Mouse (Mus musculus): ENCODE data around the gene Grsf1. TPM values are rescaled to one million over a fixed set of nuclear protein-coding genes. Genes with fewer than 3 reads are reported as not detected.

The Grsf1 gene
- polyA plus RNA-seq, 1 experiment from 2014 or later: 81.2 TPM

DNA sequence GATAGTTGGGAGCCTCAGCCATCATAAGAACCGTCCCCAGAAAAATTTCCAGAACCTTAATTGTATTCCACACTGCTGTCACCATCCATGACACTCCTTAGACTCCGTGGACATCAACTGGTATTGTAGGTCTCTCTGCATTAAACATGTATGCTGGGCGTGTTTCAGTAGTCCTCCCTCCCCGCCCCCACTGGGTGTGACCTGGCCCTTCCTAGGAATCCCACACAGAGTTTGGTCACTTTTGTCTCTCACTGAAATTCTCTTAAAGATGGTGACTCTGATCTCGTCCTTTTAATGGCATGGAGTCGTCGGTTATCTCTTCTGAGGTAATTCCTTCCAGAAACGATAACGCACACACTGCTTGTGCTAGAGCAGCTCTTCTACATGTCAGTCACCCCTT, 7.7 kb upstream of the Grsf1 start:
- Histone ChIP-seq H3K27me3 (ENCODE audit: insufficient read depth, poor library complexity, severe bottlenecking) (no peaks in the 10 kb centered on the region; the same call in 1 of the 2 replicates), H3K4me3 (no peak overlapping the region), H3K9me3 (no peaks in the 10 kb centered on the region), H3K4me1 (replicated peaks) (peaks cover 13% of the 10 kb centered on the region), H3K36me3 (no peaks in the 10 kb centered on the region), H3K27ac (no peak overlapping the region)
- 90% methylated on average over 9 of the region's 9 CpGs for WGBS
- no peak for DNase-seq (ENCODE audit: low spot score)

DNA sequence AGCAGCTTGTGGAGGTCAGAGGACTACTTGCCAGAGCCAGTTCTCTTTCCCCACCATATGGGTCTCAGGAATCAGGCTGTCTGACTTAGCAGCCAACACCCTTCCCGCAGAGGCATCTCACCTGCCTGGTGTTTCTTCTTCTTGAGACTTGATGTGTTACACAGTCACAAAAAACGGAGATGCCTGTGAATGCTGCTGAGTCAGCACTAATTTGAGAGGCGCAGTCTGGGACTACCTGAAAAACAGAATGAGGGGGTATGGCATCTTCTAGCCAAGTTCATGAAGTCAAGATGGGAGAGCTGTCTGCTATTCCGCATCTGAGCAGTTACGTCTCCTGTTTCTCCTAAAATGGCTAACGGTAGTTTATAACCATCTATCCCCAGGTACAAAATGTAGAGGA, 4.6 kb upstream of the Grsf1 start:
- Histone ChIP-seq H3K27me3 (ENCODE audit: insufficient read depth, poor library complexity, severe bottlenecking) (no peaks in the 10 kb centered on the region; the same call in 1 of the 2 replicates), H3K4me1 (replicated peaks) (peaks cover 13% of the 10 kb centered on the region), H3K27ac (no peak overlapping the region), H3K4me3 (no peak overlapping the region), H3K9me3 (no peaks in the 10 kb centered on the region), H3K36me3 (no peaks in the 10 kb centered on the region)
- 87% methylated on average over 6 of the region's 6 CpGs for WGBS
- no peak for DNase-seq (ENCODE audit: low spot score)

DNA sequence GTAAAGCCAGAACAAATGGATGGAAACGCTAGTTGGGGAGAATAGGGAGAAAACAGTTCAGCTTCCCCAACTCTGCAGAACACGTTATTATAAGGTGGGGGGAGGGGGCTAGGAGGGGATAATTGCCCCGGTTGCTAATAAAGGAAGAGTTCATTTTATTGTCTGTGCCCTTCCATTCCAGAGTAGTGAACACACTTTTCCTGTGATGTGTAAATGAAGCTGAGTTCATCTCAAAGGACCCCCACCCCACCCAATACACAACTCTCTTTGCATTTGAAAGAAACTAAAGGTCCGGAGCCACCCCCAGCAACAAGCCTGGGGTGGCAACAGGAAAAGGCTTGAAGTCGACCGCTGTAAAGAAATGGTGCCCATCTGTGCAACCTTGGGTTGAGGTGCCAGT, 3.4 kb upstream of the Grsf1 start:
- peaks cover 20% of the 10 kb centered on the region for H3K4me1 ChIP-seq (replicated peaks)
- no peak overlapping the region for H3K4me3 ChIP-seq
- H3K36me3 ChIP-seq: no peaks in the 10 kb centered on the region
- no peak overlapping the region for H3K27ac ChIP-seq
- H3K27me3 ChIP-seq (ENCODE audit: insufficient read depth, poor library complexity, severe bottlenecking): no peaks in the 10 kb centered on the region; the same call in 1 of the 2 replicates
- no peaks in the 10 kb centered on the region for H3K9me3 ChIP-seq
- DNase-seq (ENCODE audit: low spot score): no peak
- 10% methylated on average over 6 of the region's 6 CpGs for WGBS

DNA sequence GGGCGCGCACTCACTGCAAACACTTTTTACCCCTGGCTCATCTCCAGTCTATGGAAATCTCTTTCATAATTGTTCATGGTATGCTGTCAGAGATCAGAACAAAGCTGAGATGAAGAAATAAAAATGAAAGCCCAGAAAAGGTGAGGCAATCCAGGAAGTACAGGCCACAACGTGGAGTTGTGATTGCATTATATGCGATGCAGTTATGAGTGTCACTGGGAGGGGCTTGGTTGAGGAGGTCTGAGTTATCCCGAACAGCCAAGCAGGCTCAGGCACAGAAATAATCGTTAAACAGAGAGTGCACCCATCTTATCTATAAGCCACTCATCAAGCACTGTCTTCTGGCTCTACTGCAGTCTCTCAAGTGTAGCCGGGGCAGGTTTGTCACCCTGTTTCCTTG, 3.0 kb upstream of the Grsf1 start:
- H3K27ac ChIP-seq: no peak overlapping the region
- WGBS: 55% methylated on average over 7 of the region's 7 CpGs

DNA sequence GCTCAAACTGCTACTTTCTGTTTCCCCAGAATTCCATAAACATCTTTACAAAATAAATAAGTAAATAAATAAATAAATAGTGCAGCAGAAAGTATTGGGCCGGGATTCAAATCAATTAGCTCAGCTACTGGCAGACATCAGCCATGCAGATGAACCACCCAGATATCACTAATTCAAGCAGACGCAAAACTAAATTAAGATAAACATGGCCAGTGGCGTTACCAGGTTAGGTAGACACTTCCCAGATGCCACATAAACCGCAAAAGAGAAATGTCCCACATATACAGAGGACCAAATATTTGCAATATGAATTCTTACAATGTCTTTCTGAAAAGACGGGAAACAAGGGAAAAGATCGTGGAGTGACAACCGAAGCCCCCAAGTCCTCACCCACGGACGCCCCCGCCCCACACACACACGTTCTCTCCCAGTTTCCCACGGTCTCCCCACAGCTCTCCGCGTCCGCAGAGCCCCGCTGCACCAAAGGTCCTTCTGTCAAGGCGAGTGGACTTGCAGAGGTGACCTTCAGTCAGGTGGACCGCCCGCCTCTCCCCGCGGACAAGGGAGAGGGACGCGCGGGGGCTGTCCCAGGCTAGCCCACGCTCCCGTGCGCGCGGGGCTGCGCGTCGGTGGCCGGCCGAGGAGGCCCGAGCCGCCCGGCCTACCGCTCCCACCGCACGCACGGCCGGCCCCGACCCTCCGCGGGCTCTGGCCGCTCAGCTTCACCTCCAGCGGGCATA, 1.1 kb downstream of the Grsf1 start:
- peak overlapping the region; percentile 96 for H3K4me3 ChIP-seq
- peaks cover 30% of the 10 kb centered on the region for H3K4me1 ChIP-seq (replicated peaks)
- DNase-seq (ENCODE audit: low spot score): no peak
- no peaks in the 10 kb centered on the region for H3K9me3 ChIP-seq
- peak overlapping the region; percentile 99 for H3K27ac ChIP-seq
- WGBS: 1% methylated on average over 47 of the region's 47 CpGs
- H3K27me3 ChIP-seq (ENCODE audit: insufficient read depth, poor library complexity, severe bottlenecking): no peaks in the 10 kb centered on the region
- peaks cover 38% of the 10 kb centered on the region for H3K36me3 ChIP-seq

More for the DNA sequence above, 3.0 kb upstream of the Grsf1 start:
- peaks cover 24% of the 10 kb centered on the region for H3K4me1 ChIP-seq (replicated peaks)
- no peak for DNase-seq (ENCODE audit: low spot score)
- no peaks in the 10 kb centered on the region; the same call in 1 of the 2 replicates for H3K27me3 ChIP-seq (ENCODE audit: insufficient read depth, poor library complexity, severe bottlenecking)
- H3K9me3 ChIP-seq: no peaks in the 10 kb centered on the region
- H3K36me3 ChIP-seq: no peaks in the 10 kb centered on the region
- no peak overlapping the region for H3K4me3 ChIP-seq

DNA sequence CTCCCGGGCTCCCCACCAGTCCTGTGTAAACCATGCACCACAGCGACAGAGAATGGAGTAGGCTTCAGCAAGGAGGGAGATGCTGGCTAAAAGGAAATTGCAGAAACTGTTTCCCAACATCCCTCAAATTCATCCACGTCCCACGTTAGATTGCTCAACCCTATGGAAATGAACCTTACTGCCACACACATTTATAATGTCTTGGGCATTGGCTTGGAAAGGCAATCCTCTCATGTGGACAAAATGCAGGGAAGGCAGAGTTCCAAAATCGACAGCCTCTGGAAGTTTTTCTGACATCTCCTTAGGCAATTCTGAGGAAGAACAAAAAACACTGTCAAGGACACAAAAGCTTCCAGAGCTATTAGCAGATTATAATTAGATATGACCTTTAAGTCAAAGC, 12.1 kb downstream of the Grsf1 start:
- H3K27me3 ChIP-seq (ENCODE audit: insufficient read depth, poor library complexity, severe bottlenecking): no peaks in the 10 kb centered on the region
- 95% methylated on average over 5 of the region's 5 CpGs for WGBS
- H3K4me1 ChIP-seq (replicated peaks): no peaks in the 10 kb centered on the region
- H3K27ac ChIP-seq: no peak overlapping the region
- H3K9me3 ChIP-seq: no peaks in the 10 kb centered on the region
- H3K36me3 ChIP-seq: peaks cover 100% of the 10 kb centered on the region
- no peak overlapping the region for H3K4me3 ChIP-seq
- no peak for DNase-seq (ENCODE audit: low spot score)

DNA sequence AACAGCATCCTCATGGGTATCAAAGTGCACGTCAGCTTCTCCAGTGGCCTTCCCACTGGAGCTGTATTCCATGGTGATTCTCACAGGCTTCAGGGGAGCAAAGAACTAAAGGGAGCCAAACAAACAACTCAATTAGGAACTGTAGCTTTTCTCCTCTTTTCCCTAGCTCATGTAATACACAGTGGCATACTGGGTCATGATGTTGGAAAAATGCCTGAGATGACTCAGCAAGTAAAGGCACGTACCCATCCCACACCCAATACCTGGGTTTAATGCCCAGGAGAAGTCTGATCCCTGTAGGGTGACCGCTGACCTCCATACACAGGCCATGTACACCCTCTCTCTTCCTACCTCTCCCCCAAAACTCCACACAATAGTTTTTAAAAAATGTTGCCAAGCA, 12.8 kb downstream of the Grsf1 start:
- 98% methylated on average over 3 of the region's 3 CpGs for WGBS
- Histone ChIP-seq H3K4me3 (no peak overlapping the region), H3K36me3 (peaks cover 100% of the 10 kb centered on the region), H3K27ac (no peak overlapping the region), H3K27me3 (ENCODE audit: insufficient read depth, poor library complexity, severe bottlenecking) (no peaks in the 10 kb centered on the region), H3K4me1 (replicated peaks) (no peaks in the 10 kb centered on the region), H3K9me3 (no peaks in the 10 kb centered on the region)
- no peak for DNase-seq (ENCODE audit: low spot score)

DNA sequence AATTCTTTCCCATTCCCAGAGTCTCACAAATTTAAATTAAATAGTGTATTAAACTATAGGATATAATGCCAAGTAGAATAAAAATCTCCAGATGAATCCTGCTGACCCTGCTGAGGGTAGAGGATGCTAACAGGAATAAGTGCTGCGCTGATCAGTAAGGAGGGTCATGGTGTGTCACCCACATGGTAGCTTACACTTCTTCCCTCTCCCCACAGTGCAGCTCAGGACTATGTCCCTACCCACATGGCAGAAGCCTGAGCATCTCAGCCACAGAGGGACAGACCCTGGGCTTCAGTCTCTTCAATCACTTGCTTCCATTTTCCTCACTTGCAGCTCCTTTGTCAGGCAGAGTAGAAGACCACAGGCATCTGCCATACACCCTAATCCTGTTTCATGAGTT, 18.1 kb downstream of the Grsf1 start:
- Histone ChIP-seq H3K9me3 (no peaks in the 10 kb centered on the region), H3K27me3 (ENCODE audit: insufficient read depth, poor library complexity, severe bottlenecking) (no peaks in the 10 kb centered on the region), H3K36me3 (peaks cover 97% of the 10 kb centered on the region), H3K27ac (no peak overlapping the region), H3K4me3 (no peak overlapping the region), H3K4me1 (replicated peaks) (no peaks in the 10 kb centered on the region)
- WGBS: 90% methylated on average over 1 of the region's 1 CpGs
- no peak for DNase-seq (ENCODE audit: low spot score)

DNA sequence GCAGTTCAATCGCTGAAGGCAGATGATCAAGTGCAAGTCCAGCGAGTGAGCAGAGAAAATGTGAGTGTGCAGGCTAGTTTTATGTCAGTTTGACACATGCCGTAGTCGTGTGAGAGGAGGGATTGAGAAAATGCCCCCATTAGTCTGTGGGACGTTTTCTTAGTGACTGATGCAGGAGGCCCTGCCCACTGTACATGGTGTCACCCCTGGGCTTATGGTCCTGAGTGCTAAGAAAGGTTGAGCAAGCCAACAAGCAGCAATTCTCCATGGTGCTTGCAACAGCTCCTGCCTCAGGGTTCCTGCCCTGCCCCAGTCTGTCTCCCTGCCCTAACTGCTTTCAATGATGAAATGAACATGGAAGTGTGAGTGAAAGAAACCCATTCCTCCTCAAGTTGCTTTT, 23.4 kb downstream of the Grsf1 start:
- H3K27ac ChIP-seq: no peak overlapping the region
- H3K36me3 ChIP-seq: peaks cover 97% of the 10 kb centered on the region
- WGBS: 88% methylated on average over 5 of the region's 5 CpGs
- H3K4me1 ChIP-seq (replicated peaks): no peaks in the 10 kb centered on the region
- no peak overlapping the region for H3K4me3 ChIP-seq
- DNase-seq (ENCODE audit: low spot score): no peak
- no peaks in the 10 kb centered on the region for H3K27me3 ChIP-seq (ENCODE audit: insufficient read depth, poor library complexity, severe bottlenecking)
- H3K9me3 ChIP-seq: no peaks in the 10 kb centered on the region

DNA sequence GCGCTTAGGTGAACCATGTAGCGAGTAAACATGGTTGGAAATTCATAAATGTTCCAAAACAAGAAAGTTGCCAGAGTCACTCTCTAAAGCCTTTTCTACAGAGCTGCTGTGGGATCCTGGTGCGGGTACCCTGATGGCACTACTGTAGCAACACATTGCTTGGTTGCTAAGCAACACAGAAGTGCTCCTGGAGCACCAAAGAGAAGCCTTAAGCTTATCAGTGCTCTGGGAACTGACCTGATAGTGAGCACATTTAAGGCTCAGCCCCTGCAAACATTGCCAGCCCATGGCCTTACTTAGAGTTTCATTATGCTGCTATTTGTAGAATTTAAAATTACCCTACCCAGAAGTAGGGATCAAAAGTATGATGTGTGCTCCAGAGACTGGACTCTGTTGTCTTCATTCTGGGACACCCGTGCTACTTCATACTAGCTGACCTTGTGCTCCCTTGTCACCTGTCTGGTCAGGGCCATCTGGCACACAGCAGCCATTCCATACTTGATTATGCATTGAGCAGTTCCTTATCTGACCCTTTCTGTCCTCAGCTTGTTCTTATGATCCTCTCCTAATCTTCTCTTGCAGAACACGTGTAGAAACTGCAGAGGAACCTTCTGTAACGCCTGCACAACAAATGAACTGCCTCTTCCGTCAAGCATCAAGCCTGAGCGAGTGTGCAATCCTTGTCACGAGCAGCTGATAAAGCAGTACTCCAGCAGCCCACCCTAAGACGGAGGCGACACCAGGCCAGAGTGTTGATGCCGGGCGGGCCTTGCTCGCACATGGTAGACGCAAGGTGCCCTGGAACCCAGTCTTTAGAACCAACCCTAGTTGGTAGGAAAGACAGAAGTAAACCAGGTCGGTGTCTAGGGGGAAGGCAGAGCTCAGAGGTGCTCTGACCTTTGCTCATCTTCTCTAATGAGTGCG, 26.5 kb downstream of the Grsf1 start:
- H3K4me3 ChIP-seq: no peak overlapping the region
- H3K9me3 ChIP-seq: no peaks in the 10 kb centered on the region
- 92% methylated on average over 17 of the region's 17 CpGs for WGBS
- H3K27me3 ChIP-seq (ENCODE audit: insufficient read depth, poor library complexity, severe bottlenecking): no peaks in the 10 kb centered on the region
- no peak for DNase-seq (ENCODE audit: low spot score)
- peaks cover 97% of the 10 kb centered on the region for H3K36me3 ChIP-seq
- no peak overlapping the region for H3K27ac ChIP-seq
- H3K4me1 ChIP-seq (replicated peaks): no peaks in the 10 kb centered on the region

DNA sequence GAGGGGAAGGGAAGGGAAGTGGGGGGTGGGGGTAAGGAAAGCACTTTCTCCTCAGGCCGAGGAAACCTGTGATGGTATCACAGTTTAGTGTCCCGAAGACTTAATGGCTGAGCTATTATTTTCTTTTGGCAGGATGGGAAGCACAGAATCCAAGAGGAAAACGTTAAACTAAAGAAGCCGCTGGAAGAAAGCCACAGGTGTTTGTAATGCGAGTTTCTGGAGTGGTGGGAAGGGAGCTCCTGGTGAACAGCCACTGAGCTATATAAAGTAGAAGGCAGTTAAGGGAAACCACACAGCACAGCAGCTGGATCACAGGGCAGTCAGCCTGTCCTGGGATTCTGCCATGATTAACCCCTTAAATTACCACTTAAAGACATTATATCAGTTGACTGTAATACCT, 30.6 kb downstream of the Grsf1 start:
- 84% methylated on average over 5 of the region's 5 CpGs for WGBS
- DNase-seq (ENCODE audit: low spot score): no peak
- H3K27me3 ChIP-seq (ENCODE audit: insufficient read depth, poor library complexity, severe bottlenecking): no peaks in the 10 kb centered on the region
- no peak overlapping the region for H3K4me3 ChIP-seq
- H3K27ac ChIP-seq: no peak overlapping the region
- H3K9me3 ChIP-seq: no peaks in the 10 kb centered on the region
- peaks cover 97% of the 10 kb centered on the region for H3K36me3 ChIP-seq
- no peaks in the 10 kb centered on the region for H3K4me1 ChIP-seq (replicated peaks)

DNA sequence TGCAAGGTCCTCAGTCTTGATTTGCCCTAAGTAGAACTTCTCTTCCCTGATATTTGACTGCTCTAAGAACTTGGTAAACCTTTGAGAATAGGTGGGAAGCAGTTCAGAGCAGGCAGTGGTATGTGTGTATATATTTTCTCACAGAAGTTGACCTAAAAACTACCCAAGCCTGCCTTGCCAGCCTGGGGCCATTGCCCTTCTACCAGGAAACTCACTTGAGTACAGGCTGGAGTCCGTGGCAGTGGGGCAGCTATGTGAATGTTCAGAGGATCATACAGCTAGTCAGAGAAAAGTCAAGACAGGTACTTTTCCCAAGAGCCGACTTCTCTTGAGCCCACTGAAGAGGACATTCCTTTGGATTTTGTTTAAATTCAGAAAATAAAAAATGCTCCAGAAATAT, 31.1 kb downstream of the Grsf1 start:
- Histone ChIP-seq H3K9me3 (no peaks in the 10 kb centered on the region), H3K27ac (no peak overlapping the region), H3K27me3 (ENCODE audit: insufficient read depth, poor library complexity, severe bottlenecking) (no peaks in the 10 kb centered on the region), H3K36me3 (peaks cover 97% of the 10 kb centered on the region), H3K4me1 (replicated peaks) (no peaks in the 10 kb centered on the region), H3K4me3 (no peak overlapping the region)
- DNase-seq (ENCODE audit: low spot score): no peak
- WGBS: 89% methylated on average over 2 of the region's 2 CpGs

DNA sequence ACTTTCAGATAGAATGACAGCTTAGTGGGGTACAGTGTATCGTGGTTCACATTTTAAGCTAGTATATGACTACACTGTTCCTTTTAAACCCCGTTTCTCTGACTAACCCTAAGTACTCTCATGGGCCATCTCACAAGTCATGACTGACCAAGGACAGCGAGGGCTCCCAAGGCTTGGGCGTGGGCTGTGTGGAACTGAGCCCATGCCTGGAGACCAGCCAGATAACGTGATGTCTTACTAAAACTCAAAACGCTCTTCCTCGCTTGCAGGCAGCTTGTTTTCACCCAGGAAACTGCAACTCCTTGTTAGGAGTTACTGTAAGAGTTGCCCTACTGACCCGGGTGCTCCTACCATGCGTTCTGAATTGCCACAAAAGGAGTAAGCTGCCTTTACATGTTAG, 32.5 kb downstream of the Grsf1 start:
- H3K4me3 ChIP-seq: no peak overlapping the region
- WGBS: 93% methylated on average over 9 of the region's 9 CpGs
- no peak for DNase-seq (ENCODE audit: low spot score)
- no peaks in the 10 kb centered on the region for H3K27me3 ChIP-seq (ENCODE audit: insufficient read depth, poor library complexity, severe bottlenecking)
- peaks cover 97% of the 10 kb centered on the region for H3K36me3 ChIP-seq
- no peak overlapping the region for H3K27ac ChIP-seq
- no peaks in the 10 kb centered on the region for H3K4me1 ChIP-seq (replicated peaks)
- H3K9me3 ChIP-seq: no peaks in the 10 kb centered on the region
